ENCODE assay signal across 19 mouse cellular contexts in the genomic region with DNA sequence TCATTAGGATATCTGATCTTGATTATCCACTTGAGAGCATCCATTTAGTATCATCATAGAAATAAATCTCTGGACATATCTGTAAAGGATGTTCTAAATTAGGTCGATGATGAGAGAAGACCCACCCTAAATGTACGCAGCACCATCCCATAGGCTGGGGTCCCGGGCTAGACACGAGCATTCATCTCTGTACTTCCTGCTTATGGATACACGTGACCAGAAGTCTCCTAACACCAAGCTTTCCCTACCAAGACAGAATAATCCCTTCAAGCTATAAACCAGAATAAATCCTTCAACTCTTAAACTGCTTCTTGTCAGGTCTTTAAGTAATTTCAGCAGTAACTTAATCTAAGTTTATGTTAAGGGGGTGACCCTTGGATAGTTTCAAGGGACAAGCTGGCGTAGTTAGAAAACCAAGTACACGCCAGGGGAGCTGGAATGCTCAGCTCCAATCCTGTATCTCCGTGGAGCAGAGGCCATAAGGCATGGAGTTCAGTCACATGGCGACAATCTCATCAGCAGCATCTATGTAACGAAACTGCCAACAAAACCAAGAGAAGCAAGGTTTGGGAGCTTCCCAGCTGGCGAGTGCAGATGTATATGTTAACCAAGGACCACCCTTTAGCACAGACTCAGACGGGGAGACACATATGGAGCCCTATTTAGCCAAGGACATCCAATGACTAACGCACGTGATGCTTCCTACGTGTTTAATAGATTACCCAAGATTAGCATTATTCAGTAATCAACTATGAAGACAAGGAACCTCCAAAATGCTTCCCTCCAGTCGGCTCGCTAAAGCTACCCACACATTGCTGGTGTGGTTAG.
A peak's percentile ranks its signal among the peaks of the same experiment; 100 is the strongest.
DNase-seq lines count a peak whose midpoint lies in the region; ATAC-seq and TF ChIP-seq lines count a peak whose summit lies in the region.
"Had no signal": no experiment of that assay in that cellular context is flagged by ENCODE, and none has a peak within 500 bp of the region (broad histone marks: within the 10 kb centered on the region; RNA-seq: fewer than 3 reads in every experiment).

No protein-coding gene starts in this region.

- WGBS in kidney, embryonic 14.5 days: 58% methylated on average over 17 of the region's 17 CpGs
- WGBS in lung, embryonic 14.5 days: 63% methylated on average over 17 of the region's 17 CpGs
- WGBS in stomach, embryonic 15.5 days: 57% methylated on average over 17 of the region's 17 CpGs

- 0 out of 2 replicates have a peak, but pooled peaks cover 4% of the 10 kb centered on the region for H3K4me1 ChIP-seq in kidney, embryonic 14.5 days (ENCODE audit: control insufficient read depth, insufficient read depth, low read length)
- peaks cover 10% of the 10 kb centered on the region; the same call in 1 of the 2 replicates for H3K4me1 ChIP-seq in lung, embryonic 14.5 days (ENCODE audit: insufficient read depth)
- 0 out of 2 replicates have a peak, but pooled peaks cover 7% of the 10 kb centered on the region for H3K4me1 ChIP-seq in stomach, embryonic 15.5 days
- H3K4me1 ChIP-seq: forebrain, embryonic 13.5 days had no signal

- H3K36me3 ChIP-seq in kidney, embryonic 14.5 days (ENCODE audit: control insufficient read depth, insufficient read depth, low read length): no peaks in the 10 kb centered on the region
- H3K36me3 ChIP-seq in lung, embryonic 14.5 days (ENCODE audit: insufficient read depth): no peaks in the 10 kb centered on the region
- no peaks in the 10 kb centered on the region for H3K36me3 ChIP-seq in stomach, embryonic 15.5 days
- H3K36me3 ChIP-seq: embryonic facial prominence, embryonic 13.5 days; heart, embryonic 13.5 days had no signal

- H3K27me3 ChIP-seq in kidney, embryonic 14.5 days (ENCODE audit: control insufficient read depth, insufficient read depth, low read length): no peaks in the 10 kb centered on the region
- no peaks in the 10 kb centered on the region for H3K27me3 ChIP-seq in lung, embryonic 14.5 days (ENCODE audit: insufficient read depth, low read length)
- no peaks in the 10 kb centered on the region for H3K27me3 ChIP-seq in stomach, embryonic 15.5 days (replicated peaks)
- H3K27me3 ChIP-seq: embryonic facial prominence, embryonic 13.5 days; forebrain, embryonic 13.5 days had no signal

- peak; percentile 45; the same call in 1 of the 2 replicates for ATAC-seq in kidney, embryonic 14.5 days (ENCODE audit: low FRiP score, low TSS enrichment)
- ATAC-seq in lung, embryonic 14.5 days (ENCODE audit: insufficient read depth): 0 out of 2 replicates have a peak, but pooled peaks have one; percentile 22
- peak; percentile 59; the same call in 1 of the 2 replicates for ATAC-seq in stomach, embryonic 15.5 days (ENCODE audit: insufficient read depth, low FRiP score, low read depth)
- ATAC-seq: forebrain, embryonic 13.5 days; hindbrain, embryonic 16.5 days had no signal

- no peak for TF ChIP-seq CTCF in lung, embryonic 14.5 days (IDR thresholded peaks at IDR 0.05; ENCODE audit: low read depth)
- no peak for TF ChIP-seq CTCF in brain, embryonic 14.5 days (IDR thresholded peaks at IDR 0.05; ENCODE audit: borderline replicate concordance, extremely low read depth, insufficient read depth, insufficient read length)

- H3K27ac ChIP-seq in kidney, embryonic 14.5 days (ENCODE audit: low read depth, low read length): peak overlapping the region; percentile 15
- peak overlapping the region; percentile 63 for H3K27ac ChIP-seq in lung, embryonic 14.5 days (ENCODE audit: low read depth)
- H3K27ac ChIP-seq in stomach, embryonic 15.5 days: peak overlapping the region; percentile 38
- H3K27ac ChIP-seq: embryonic facial prominence, embryonic 13.5 days; forebrain, embryonic 13.5 days had no signal

- H3K4me2 ChIP-seq in kidney, embryonic 14.5 days (replicated peaks; ENCODE audit: low read depth, low read length): no peak overlapping the region
- H3K4me2 ChIP-seq in lung, embryonic 14.5 days: no peak overlapping the region
- H3K4me2 ChIP-seq in stomach, embryonic 15.5 days: no peak overlapping the region
- H3K4me2 ChIP-seq: embryonic facial prominence, embryonic 13.5 days; forebrain, embryonic 13.5 days; heart, embryonic 13.5 days had no signal

- no peak overlapping the region for H3K4me3 ChIP-seq in kidney, embryonic 14.5 days (ENCODE audit: low read length)
- H3K4me3 ChIP-seq in lung, embryonic 14.5 days (ENCODE audit: low read depth, low read length): no peak overlapping the region
- H3K4me3 ChIP-seq in stomach, embryonic 15.5 days (replicated peaks): no peak overlapping the region
- H3K4me3 ChIP-seq: embryonic facial prominence, embryonic 13.5 days; forebrain, embryonic 13.5 days; heart, embryonic 13.5 days had no signal

- no peak overlapping the region for H3K9ac ChIP-seq in kidney, embryonic 14.5 days (ENCODE audit: low read depth, low read length)
- H3K9ac ChIP-seq in lung, embryonic 14.5 days: no peak overlapping the region
- no peak overlapping the region for H3K9ac ChIP-seq in stomach, embryonic 15.5 days
- H3K9ac ChIP-seq: embryonic facial prominence, embryonic 13.5 days; forebrain, embryonic 13.5 days; heart, embryonic 13.5 days had no signal

- DNase-seq in kidney, postnatal 10 days: no peak
- peak; percentile 50 for DNase-seq in lung, embryonic 14.5 days
- no peak for DNase-seq in lung, postnatal 14 days
- peak; percentile 10 for DNase-seq in brain, embryonic 14.5 days (ENCODE audit: low read depth)
- no peak for DNase-seq in cerebellum, adult 9-10 months
- DNase-seq: adrenal gland, adult 2 months; adrenal gland, postnatal 25 days; cerebellum, adult 2 months; cerebellum, postnatal 14 days; embryo, embryonic 11 days; gastrocnemius, postnatal 36 days; heart, adult 11 months; heart, postnatal 36 days had no signal

- H3K9me3 ChIP-seq in kidney, embryonic 14.5 days (ENCODE audit: control insufficient read depth, low read length): no peaks in the 10 kb centered on the region
- no peaks in the 10 kb centered on the region for H3K9me3 ChIP-seq in lung, embryonic 14.5 days (ENCODE audit: low read depth, low read length)
- H3K9me3 ChIP-seq in stomach, embryonic 15.5 days: no peaks in the 10 kb centered on the region
- H3K9me3 ChIP-seq: embryonic facial prominence, embryonic 13.5 days; forebrain, embryonic 13.5 days; heart, embryonic 13.5 days had no signal

- no peak for TF ChIP-seq POLR2A in brain, embryonic 14.5 days (IDR thresholded peaks at IDR 0.05; ENCODE audit: borderline replicate concordance, extremely low read depth, insufficient read depth, insufficient read length, poor library complexity, severe bottlenecking)

Comparison
In these comparisons a context has a peak if more than half of its experiments do, and no peak if none do; other contexts are left out.
1. DNase-seq: peak in lung, embryonic 14.5 days (single experiment) and brain, embryonic 14.5 days (single experiment); none in kidney, postnatal 10 days (single experiment), lung, postnatal 14 days (single experiment) and cerebellum, adult 9-10 months (single experiment).
2. Peak in every context shown above with its lines, with median percentiles within 50 percentile points of each other: ATAC-seq and H3K27ac ChIP-seq.